Mouse (Mus musculus): ENCODE data around the gene Khdc1a. TPM values are rescaled to one million over a fixed set of nuclear protein-coding genes. Genes with fewer than 3 reads are reported as not detected.

Gene Khdc1a
- 0.22 and 0.43 TPM in 2 replicates for polyA plus RNA-seq (2012; rRNA removed)

DNA sequence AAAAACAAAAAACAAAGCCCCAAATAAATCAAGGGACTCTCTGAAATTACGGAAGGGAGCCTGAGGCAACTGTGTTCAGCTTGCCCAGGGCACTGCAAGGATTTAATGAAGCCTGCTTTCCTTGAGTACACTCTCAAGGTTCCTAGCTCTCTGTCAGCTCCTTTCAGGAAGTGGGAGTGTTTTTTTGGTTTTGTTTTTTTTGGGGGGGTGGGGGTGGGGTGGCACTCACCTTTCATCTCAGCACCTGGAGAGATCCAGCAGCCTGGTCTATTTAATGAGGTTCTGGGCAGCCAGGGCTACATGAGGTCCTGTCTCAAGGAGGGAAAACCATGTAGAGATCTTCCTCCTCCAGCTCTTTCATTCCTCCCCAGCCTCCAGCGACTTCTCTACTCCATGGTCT, at the start of gene Khdc1a:
Gene Khdc1a (plus strand): TSS at position 301 of the 400 bp plus-strand sequence.
- no peaks in the 10 kb centered on the region for H3K36me3 ChIP-seq (ENCODE audit: control insufficient read depth, insufficient read depth, low read length)
- no peak within 1 kb of the TSS for H3K4me3 ChIP-seq (ENCODE audit: control insufficient read depth, insufficient read depth, low read length)
- peaks cover 4% of the 10 kb centered on the region; the same call in 1 of the 2 replicates for H3K4me1 ChIP-seq (replicated peaks; ENCODE audit: control insufficient read depth, insufficient read depth, low read length)
- DNase-seq, result no peak
- no peaks in the 10 kb centered on the region for H3K27me3 ChIP-seq (ENCODE audit: control insufficient read depth, insufficient read depth, low read length)
- H3K27ac ChIP-seq (ENCODE audit: control insufficient read depth, insufficient read depth, low read length), result no peak within 1 kb of the TSS
- TF ChIP-seq CTCF (IDR thresholded peaks at IDR 0.05; ENCODE audit: borderline replicate concordance, control insufficient read depth, extremely low read depth, insufficient read depth, low read length, poor library complexity) (no peak), POLR2A (IDR thresholded peaks at IDR 0.05; ENCODE audit: control insufficient read depth, extremely low read depth, insufficient read depth, low read length, poor library complexity) (no peak)
- 62% methylated on average over 2 of the region's 2 CpGs for WGBS

DNA sequence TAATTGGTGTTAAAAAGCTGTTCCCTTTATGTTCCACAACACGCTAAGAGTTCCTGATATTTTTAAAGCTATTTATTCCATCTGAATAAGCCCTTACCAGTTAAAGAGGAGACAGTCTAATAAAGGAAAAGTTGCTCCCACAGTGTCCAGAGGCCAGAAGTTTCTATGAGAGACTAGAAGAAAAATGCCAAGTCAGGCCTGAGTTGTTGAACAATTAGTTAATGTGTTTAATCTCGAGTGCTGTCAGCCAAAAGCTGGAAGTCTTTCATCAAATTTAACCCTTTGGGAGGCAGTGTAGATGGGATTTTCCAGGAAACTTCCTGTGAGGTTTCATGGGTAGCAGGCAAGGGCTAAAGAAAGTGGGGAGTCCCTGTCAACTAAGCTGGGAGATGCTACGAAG, 49.6 kb upstream of the Khdc1a start:
- no peak overlapping the region for H3K27ac ChIP-seq (ENCODE audit: control insufficient read depth, insufficient read depth, low read length)
- no peaks in the 10 kb centered on the region for H3K27me3 ChIP-seq (ENCODE audit: control insufficient read depth, insufficient read depth, low read length)
- DNase-seq, result no peak
- H3K4me3 ChIP-seq (ENCODE audit: control insufficient read depth, insufficient read depth, low read length), result no peak overlapping the region
- TF ChIP-seq CTCF (IDR thresholded peaks at IDR 0.05; ENCODE audit: borderline replicate concordance, control insufficient read depth, extremely low read depth, insufficient read depth, low read length, poor library complexity) (no peak), POLR2A (IDR thresholded peaks at IDR 0.05; ENCODE audit: control insufficient read depth, extremely low read depth, insufficient read depth, low read length, poor library complexity) (no peak)
- 67% methylated on average over 3 of the region's 3 CpGs for WGBS
- 0 out of 2 replicates have a peak, but pooled peaks cover 2% of the 10 kb centered on the region for H3K4me1 ChIP-seq (replicated peaks; ENCODE audit: control insufficient read depth, insufficient read depth, low read length)
- H3K36me3 ChIP-seq (ENCODE audit: control insufficient read depth, insufficient read depth, low read length), result no peaks in the 10 kb centered on the region

DNA sequence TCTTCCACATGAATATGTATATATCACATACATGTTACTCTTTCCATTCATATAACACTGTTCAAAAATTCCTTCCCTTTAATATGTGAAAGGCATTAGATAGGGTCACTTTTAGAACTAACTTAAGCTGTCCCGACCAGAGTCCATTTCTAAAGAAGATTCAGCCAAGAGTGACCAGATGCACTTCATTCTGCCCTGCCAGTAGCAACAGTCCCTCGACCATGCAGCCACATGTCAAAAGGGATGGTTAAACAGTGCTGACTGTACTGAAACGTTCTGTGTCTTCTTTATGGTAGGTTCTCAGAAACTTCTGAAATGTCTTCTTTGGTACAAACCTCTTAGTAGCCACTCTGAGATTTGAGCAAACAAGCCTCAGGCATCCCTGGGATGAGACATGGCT, 47.8 kb upstream of the Khdc1a start:
- H3K36me3 ChIP-seq (ENCODE audit: control insufficient read depth, insufficient read depth, low read length), result no peaks in the 10 kb centered on the region
- 90% methylated on average over 3 of the region's 3 CpGs for WGBS
- H3K4me3 ChIP-seq (ENCODE audit: control insufficient read depth, insufficient read depth, low read length), result no peak overlapping the region
- no peaks in the 10 kb centered on the region for H3K27me3 ChIP-seq (ENCODE audit: control insufficient read depth, insufficient read depth, low read length)
- H3K27ac ChIP-seq (ENCODE audit: control insufficient read depth, insufficient read depth, low read length), result no peak overlapping the region
- DNase-seq, result no peak
- 0 out of 2 replicates have a peak, but pooled peaks cover 2% of the 10 kb centered on the region for H3K4me1 ChIP-seq (replicated peaks; ENCODE audit: control insufficient read depth, insufficient read depth, low read length)
- TF ChIP-seq CTCF (IDR thresholded peaks at IDR 0.05; ENCODE audit: borderline replicate concordance, control insufficient read depth, extremely low read depth, insufficient read depth, low read length, poor library complexity) (no peak), POLR2A (IDR thresholded peaks at IDR 0.05; ENCODE audit: control insufficient read depth, extremely low read depth, insufficient read depth, low read length, poor library complexity) (no peak)

DNA sequence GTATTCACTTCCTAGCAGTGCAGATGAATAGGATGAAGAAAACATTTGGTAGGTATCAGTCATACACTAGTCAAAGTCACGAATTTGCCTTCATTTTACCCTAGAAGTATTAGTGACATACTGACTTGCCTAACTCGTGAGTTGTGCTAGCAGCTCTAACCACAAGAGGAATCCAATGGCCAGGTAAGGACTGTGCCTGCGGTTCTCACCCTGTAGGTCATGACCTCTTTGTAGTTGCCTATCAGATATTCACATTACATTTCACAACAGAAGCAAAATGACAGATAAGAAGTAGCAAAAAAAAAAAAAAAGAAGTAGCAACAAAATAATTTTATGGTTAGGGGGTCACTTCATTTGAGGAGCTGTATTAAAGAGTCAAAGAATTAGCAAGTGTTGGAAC, 45.3 kb upstream of the Khdc1a start:
- WGBS, result 67% methylated on average over 3 of the region's 3 CpGs
- H3K4me3 ChIP-seq (ENCODE audit: control insufficient read depth, insufficient read depth, low read length), result no peak overlapping the region
- TF ChIP-seq CTCF (IDR thresholded peaks at IDR 0.05; ENCODE audit: borderline replicate concordance, control insufficient read depth, extremely low read depth, insufficient read depth, low read length, poor library complexity), result no peak
- TF ChIP-seq POLR2A (IDR thresholded peaks at IDR 0.05; ENCODE audit: control insufficient read depth, extremely low read depth, insufficient read depth, low read length, poor library complexity), result no peak
- no peak overlapping the region for H3K27ac ChIP-seq (ENCODE audit: control insufficient read depth, insufficient read depth, low read length)
- no peak for DNase-seq
- H3K27me3 ChIP-seq (ENCODE audit: control insufficient read depth, insufficient read depth, low read length), result no peaks in the 10 kb centered on the region
- H3K36me3 ChIP-seq (ENCODE audit: control insufficient read depth, insufficient read depth, low read length), result no peaks in the 10 kb centered on the region
- 0 out of 2 replicates have a peak, but pooled peaks cover 2% of the 10 kb centered on the region for H3K4me1 ChIP-seq (replicated peaks; ENCODE audit: control insufficient read depth, insufficient read depth, low read length)

DNA sequence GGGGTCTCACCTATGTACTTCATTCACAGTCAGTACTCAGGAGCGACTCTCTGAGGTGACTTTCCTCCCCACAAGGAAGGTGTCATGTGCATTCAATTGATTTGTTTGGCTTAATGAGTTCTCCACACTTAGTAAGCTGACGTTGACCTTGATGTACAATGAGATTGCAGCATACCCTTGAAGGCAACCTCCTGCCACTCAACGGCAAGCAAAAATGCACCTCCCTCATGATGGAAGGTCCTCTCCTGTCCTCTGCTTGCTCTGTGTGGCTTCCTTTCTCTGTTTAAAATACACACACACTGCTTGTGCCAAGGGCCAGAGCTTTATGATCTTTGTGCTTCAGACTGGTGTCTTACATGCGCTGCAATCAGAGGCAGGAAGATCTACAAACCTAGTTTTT, 44.8 kb upstream of the Khdc1a start:
- no peaks in the 10 kb centered on the region for H3K27me3 ChIP-seq (ENCODE audit: control insufficient read depth, insufficient read depth, low read length)
- 0 out of 2 replicates have a peak, but pooled peaks cover 2% of the 10 kb centered on the region for H3K4me1 ChIP-seq (replicated peaks; ENCODE audit: control insufficient read depth, insufficient read depth, low read length)
- H3K36me3 ChIP-seq (ENCODE audit: control insufficient read depth, insufficient read depth, low read length), result no peaks in the 10 kb centered on the region
- DNase-seq, result no peak
- H3K27ac ChIP-seq (ENCODE audit: control insufficient read depth, insufficient read depth, low read length), result no peak overlapping the region
- TF ChIP-seq CTCF (IDR thresholded peaks at IDR 0.05; ENCODE audit: borderline replicate concordance, control insufficient read depth, extremely low read depth, insufficient read depth, low read length, poor library complexity), result no peak
- TF ChIP-seq POLR2A (IDR thresholded peaks at IDR 0.05; ENCODE audit: control insufficient read depth, extremely low read depth, insufficient read depth, low read length, poor library complexity), result no peak
- no peak overlapping the region for H3K4me3 ChIP-seq (ENCODE audit: control insufficient read depth, insufficient read depth, low read length)
- WGBS, result 95% methylated on average over 4 of the region's 4 CpGs

DNA sequence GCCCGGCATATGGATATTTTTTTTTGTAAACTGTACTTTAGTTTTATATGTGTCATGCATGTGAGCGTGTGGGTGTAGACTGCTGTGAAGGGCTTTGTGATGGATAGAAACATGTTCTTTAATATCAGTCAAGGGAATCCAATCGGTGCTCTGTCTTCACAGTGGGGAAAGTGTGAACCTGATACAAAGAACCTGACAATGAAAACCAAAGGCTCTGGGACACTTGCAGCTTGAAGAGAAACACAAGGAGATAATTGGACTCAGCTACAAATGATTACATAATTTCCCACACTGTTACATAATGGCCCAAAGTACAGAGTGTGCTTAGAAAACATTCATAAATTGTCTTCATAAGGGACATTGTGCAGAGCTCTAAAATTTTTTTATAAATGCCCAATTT, 44.0 kb upstream of the Khdc1a start:
- Histone ChIP-seq H3K36me3 (ENCODE audit: control insufficient read depth, insufficient read depth, low read length) (no peaks in the 10 kb centered on the region), H3K27ac (ENCODE audit: control insufficient read depth, insufficient read depth, low read length) (no peak overlapping the region), H3K27me3 (ENCODE audit: control insufficient read depth, insufficient read depth, low read length) (no peaks in the 10 kb centered on the region), H3K4me3 (ENCODE audit: control insufficient read depth, insufficient read depth, low read length) (no peak overlapping the region), H3K4me1 (replicated peaks; ENCODE audit: control insufficient read depth, insufficient read depth, low read length) (0 out of 2 replicates have a peak, but pooled peaks cover 2% of the 10 kb centered on the region)
- no peak for DNase-seq
- TF ChIP-seq POLR2A (IDR thresholded peaks at IDR 0.05; ENCODE audit: control insufficient read depth, extremely low read depth, insufficient read depth, low read length, poor library complexity) (no peak), CTCF (IDR thresholded peaks at IDR 0.05; ENCODE audit: borderline replicate concordance, control insufficient read depth, extremely low read depth, insufficient read depth, low read length, poor library complexity) (no peak)
- WGBS, result 96% methylated on average over 3 of the region's 3 CpGs

DNA sequence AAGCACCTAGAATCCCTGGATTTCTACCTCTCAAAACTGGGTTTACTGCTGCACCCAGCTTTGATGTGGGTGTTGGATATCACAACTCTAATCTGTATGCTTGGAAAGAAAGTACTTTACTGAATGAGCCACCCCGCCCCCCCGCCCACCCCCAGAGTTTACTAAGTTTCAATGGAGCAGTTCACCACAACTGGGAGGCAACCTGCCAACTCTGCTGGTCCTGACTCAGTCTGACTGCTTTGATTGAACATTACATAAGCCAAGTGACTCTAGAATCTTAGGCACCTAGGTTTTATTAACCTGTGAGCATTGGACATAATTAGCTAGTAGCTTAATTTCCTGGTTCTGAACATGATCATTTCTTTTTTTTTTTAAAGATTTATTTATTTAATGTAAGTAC, 35.1 kb upstream of the Khdc1a start:
- TF ChIP-seq POLR2A (IDR thresholded peaks at IDR 0.05; ENCODE audit: control insufficient read depth, extremely low read depth, insufficient read depth, low read length, poor library complexity) (no peak), CTCF (IDR thresholded peaks at IDR 0.05; ENCODE audit: borderline replicate concordance, control insufficient read depth, extremely low read depth, insufficient read depth, low read length, poor library complexity) (no peak)
- 39% methylated on average over 2 of the region's 2 CpGs for WGBS
- no peak overlapping the region for H3K4me3 ChIP-seq (ENCODE audit: control insufficient read depth, insufficient read depth, low read length)
- no peaks in the 10 kb centered on the region for H3K27me3 ChIP-seq (ENCODE audit: control insufficient read depth, insufficient read depth, low read length)
- DNase-seq, result no peak
- no peaks in the 10 kb centered on the region for H3K36me3 ChIP-seq (ENCODE audit: control insufficient read depth, insufficient read depth, low read length)
- no peak overlapping the region for H3K27ac ChIP-seq (ENCODE audit: control insufficient read depth, insufficient read depth, low read length)
- H3K4me1 ChIP-seq (replicated peaks; ENCODE audit: control insufficient read depth, insufficient read depth, low read length), result no peaks in the 10 kb centered on the region

Measured in thymus, adult 2 months (tissue).